Mouse (Mus musculus): ENCODE data around the gene Cog1.
"Not testable (repeated sequence)": the region's sequence is repeated elsewhere in the genome, so short reads cannot be mapped to it uniquely, and the experiment has no call there.

Gene Cog1

GRCm38 (mm10) chr11:113632303-113632702, 16.7 kb upstream of the Cog1 start:
- no peak for DNase-seq (ENCODE audit: low spot score)

- DNase-seq (ENCODE audit: low spot score) = no peak
Observed at GRCm38 (mm10) chr11:113633398-113633797, 15.6 kb upstream of the Cog1 start.

- no peak for DNase-seq (ENCODE audit: low spot score)
Observed at GRCm38 (mm10) chr11:113634699-113635121, 14.3 kb upstream of the Cog1 start.

DNA sequence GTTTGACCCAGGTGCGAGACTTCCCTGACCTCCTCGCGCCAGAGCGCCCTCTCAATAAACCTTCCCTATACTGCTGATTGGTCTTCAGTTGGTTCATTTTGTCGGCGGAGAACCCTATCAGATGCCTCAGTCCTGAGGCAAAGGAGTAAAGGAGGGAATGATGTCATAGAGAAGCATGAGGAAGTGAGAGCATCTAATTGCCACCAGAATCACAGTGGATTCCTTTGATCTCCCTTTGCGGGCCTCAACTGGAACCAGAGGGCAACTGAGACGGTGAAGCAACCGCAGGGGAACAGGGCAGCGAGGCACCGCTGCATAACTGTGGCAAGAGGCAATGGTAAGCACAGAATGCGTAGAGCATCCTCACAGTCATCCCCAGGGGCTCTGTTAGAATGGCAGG, 10.3 kb upstream of the Cog1 start:
- DNase-seq (ENCODE audit: low spot score) = no peak

DNA sequence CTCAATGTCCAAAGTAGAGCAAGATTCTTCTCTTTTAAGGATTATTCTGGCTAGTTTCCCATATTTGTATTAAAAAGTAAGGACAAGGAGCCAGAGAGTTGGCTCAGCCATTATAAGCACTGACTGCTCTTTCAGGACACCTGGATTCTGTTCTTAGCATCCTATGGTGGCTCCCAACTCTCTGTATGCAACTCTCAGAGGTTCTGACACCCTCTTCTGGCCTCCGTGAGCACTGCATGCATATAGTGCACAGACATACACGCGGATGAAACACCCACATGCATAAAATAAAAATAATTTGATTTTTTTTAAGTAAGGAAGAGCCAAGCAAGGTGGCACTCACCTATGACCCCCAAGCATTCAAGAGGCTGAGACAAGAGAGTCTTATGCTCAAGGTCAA, 3.8 kb upstream of the Cog1 start:
- no peak for DNase-seq (ENCODE audit: low spot score)

DNA sequence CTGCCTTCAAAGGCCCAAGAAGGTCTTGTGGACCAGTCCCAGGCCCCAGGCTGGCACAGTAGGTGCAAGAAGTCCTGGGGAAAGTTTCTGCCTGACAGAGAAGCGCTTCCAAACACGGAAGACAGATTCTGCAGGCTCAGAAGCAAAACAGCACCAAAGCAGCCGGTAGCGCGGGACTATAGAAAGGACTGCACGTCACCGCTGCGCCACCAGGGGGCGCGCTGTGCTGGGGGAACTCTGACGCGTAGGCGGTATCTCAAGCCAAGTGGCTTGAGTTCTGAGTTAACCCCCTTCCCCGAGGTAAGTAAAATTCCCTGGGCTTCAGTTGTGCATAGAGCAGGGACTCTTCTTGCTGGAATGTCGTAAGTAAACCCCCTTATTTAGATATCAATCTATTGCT, 817 bp upstream of the Cog1 start:
- DNase-seq (ENCODE audit: low spot score) = peak; percentile 95

GRCm38 (mm10) chr11:113649353-113650210, 613 bp downstream of the Cog1 start, which contains the start of gene Slc39a11:
Gene Slc39a11 (minus strand): TSS chr11:113650079.
- DNase-seq (ENCODE audit: low spot score) = peak; percentile 80

GRCm38 (mm10) chr11:113651206-113651906, 2.4 kb downstream of the Cog1 start:
- no peak for DNase-seq (ENCODE audit: low spot score)

- DNase-seq (ENCODE audit: low spot score) = peak; percentile 73
Observed at GRCm38 (mm10) chr11:113651907-113652273, 2.9 kb downstream of the Cog1 start.

DNA sequence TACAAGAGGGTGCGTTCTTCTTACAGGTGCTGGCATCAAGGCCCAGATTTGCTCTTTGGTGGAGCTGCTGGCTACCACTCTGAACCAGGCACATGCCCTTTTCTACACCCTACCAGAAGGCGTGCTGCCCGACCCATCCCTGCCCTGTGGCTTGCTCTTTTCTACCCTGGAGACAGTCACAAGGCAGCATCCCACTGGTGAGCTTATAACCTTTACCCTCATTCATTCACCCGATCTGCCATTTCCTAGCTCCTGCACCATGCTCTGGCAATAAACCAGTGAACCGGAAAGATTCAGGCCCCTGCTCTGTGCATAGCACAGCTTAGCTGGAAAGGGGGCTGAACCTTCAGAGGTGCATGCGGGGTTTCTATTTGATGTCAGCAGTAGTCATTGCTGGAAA, 3.5 kb downstream of the Cog1 start:
- no peak for DNase-seq (ENCODE audit: low spot score)

GRCm38 (mm10) chr11:113654105-113654504, 5.1 kb downstream of the Cog1 start:
- DNase-seq (ENCODE audit: low spot score) = no peak

GRCm38 (mm10) chr11:113654561-113655270, 5.7 kb downstream of the Cog1 start:
- no peak for DNase-seq (ENCODE audit: low spot score)

- DNase-seq (ENCODE audit: low spot score) = no peak
Observed at GRCm38 (mm10) chr11:113656511-113656932, 7.6 kb downstream of the Cog1 start.

DNA sequence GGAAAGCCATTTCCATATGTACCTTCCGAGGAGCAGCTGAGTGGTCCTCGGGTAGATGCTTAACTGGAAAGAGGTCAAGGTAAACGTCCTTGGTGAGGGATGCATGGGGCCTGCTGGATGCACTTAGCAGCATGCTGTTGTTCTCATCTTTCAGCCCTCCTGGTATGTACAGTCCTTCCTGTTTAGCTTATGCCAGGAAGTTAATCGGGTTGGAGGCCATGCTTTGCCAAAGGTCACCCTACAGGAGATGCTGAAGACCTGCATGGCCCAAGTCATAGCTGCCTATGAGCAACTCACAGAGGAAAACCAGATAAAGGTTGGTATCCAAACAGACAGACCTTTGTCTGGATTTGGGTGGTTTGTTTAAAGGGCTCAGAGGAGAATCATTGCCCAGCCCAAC, 8.3 kb downstream of the Cog1 start:
- DNase-seq (ENCODE audit: low spot score) = no peak

- no peak for DNase-seq (ENCODE audit: low spot score)
Observed at GRCm38 (mm10) chr11:113658319-113658718, 9.3 kb downstream of the Cog1 start.

DNA sequence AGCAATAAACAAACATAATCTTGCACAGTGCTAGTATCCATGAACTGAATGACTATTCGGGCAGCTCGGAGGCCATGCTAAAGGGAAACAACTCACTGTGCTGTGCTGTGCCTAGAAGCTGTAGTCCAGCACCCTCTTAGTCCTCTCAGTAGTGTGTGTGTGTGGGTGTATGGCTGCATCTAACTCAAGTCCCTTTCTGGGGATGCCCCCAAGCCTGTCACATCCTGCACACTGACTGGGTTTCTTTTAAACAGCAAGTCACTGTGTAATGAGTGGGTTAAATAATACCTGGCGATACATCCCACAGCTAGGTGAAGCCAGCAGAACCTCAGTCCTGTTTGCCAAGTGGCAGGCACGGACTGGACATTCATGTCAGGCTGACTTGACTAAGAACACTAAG, 9.8 kb downstream of the Cog1 start:
- DNase-seq (ENCODE audit: low spot score) = no peak

- DNase-seq (ENCODE audit: low spot score) = not testable (repeated sequence)
Observed at GRCm38 (mm10) chr11:113660213-113660612, 11.2 kb downstream of the Cog1 start.

DNA sequence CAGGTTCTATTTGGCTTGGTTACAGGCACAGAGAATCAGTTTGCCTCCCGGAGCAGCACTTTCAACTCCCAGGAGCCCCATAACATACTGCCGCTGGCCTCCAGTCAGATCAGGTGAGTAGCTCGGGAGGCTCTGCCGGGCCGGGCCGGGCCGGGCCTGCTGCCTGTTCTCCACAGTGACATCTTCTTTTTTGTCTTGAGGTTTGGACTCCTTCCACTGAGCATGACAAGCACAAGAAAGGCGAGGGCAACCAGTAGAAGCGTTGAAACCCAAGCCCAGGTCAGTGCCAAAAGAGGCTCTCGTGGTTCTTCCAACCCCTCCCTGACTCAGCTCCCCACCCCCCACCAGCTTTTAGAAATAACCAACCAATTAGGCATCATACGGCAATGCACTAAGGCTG, 12.0 kb downstream of the Cog1 start:
- no peak for DNase-seq (ENCODE audit: low spot score)

DNA sequence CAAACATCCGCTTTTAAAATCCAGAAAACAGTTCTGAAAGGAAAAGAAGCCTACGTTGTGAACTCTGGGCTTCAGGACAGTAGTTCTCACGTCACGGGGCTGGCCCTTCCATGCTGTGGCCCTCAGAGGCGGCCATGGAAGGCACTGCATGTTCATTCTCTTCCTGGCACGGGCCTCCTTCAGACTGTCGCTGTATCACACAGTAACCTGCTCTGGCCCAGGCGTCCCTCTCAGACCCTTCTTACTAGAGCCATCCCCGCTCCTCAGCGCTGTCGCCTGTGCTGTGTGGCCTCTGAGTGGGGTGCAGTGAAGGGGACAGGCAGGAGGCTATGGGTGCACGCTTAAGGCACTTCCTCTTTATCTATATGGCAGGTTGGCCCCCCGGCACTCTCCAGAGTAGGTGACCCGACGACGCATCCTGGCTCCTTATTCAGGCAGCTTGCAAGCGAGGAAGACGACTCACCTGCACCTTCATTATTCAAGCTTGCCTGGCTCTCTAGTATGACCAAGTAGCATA, 12.9 kb downstream of the Cog1 start:
- DNase-seq (ENCODE audit: low spot score) = no peak

GRCm38 (mm10) chr11:113664279-113664678, 15.3 kb downstream of the Cog1 start:
- no peak for DNase-seq (ENCODE audit: low spot score)

- no peak for DNase-seq (ENCODE audit: low spot score)
Observed at GRCm38 (mm10) chr11:113666205-113666604, 17.2 kb downstream of the Cog1 start.

DNA sequence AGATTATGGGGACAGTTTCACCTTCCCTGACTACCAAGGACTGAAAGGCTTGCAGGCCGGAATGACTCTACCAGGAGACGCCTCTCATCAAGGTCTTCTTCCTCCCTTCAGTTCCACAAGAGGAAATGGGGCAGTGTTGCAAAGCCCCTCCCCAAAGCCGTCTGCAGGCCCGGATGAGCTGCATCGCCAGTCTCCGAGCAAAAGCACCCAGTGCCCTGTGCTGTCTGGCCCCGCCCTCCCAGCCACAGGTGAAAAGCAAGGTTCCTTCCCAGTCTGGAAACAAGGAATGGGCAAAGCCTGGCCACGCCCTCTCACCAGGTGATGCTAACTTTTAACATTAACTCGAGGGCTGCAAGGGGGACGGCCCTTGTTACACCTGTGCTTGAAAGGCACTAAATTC, 17.7 kb downstream of the Cog1 start:
- no peak for DNase-seq (ENCODE audit: low spot score)

All from testis, postnatal 10 days (tissue).